Mouse (Mus musculus): ENCODE measurements around the gene Hmgn1. TPM values are rescaled to one million over a fixed set of nuclear protein-coding genes. Genes with fewer than 3 reads are reported as not detected.

Hmgn1 gene
- polyA plus RNA-seq (2015; fragmentation: Nextera tagmentation; extraction: Ambion mirVana), result 270 and 302 TPM in 2 replicates

DNA sequence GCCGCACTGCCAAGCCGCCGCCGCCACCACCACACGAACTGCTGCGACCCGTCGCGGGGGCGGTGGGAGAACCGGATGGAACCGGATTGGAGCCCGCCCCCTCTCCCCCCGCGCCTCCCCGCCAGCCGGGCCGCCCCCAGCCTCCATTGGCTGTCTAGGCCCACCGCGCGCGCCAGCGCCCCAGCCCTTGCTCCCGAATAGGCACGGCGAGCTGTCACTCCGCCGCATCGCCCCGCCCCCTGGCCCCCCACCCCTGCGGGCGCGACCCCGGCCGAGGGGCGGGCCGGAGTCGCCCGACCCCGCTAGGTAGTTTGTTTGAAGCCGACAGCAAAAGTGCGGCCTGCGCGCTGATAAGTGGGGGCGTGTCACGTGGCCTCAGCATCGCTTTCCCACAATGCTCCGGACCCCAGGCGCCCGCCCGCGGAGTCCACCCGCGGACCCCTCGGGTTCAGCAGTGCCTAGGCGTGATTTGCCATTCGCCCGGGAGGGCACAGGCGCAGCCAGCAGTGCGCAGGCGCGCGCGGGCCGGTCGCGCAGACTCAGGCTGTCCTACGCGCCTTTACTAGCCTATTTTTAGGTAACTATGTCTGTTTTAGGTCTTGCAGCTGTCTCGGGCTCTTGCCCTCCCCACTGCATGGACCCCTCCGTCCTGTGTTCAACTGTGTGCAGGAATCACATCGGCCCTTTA lies at the start of gene Hmgn1:
Hmgn1 (minus strand) TSS at position 73 of the 688 bp plus-strand sequence.

DNA sequence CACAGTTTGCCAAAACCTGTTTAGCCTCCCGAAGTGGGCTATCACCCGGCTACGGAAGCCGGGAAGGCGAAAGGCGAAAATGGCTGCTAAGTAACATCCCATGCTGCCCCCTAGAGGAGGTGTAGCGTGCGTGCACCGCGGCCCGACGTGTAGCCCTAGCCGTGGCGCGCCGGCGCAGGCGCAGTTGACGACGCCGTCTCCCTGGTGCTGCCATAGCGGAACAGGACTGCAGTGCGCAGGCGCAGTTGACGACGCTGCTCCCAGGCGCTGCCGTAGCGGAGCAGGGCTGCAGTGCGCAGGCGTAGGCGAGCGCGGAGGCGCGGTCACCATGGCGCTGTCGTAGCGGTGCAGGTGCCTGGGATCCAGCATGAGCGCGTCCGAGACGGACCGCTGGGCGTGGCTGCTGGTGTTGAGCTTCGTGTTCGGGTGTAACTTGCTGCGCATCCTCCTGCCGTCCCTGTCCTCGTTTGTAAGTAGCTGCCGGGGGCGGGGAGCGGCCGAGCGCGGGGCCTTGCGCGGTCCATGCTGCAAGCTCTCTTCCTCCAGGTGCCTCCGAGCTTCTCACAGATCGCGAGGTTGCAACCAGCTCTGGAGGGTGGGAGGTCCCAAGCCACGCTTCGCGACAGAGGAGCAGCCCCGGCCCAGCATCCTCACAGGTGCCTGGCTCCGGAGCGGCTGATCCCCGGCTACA lies 17.7 kb upstream of the Hmgn1 start, which contains the start of gene Wrb:
Wrb (plus strand) TSS at position 298 of the 691 bp plus-strand sequence.

DNA sequence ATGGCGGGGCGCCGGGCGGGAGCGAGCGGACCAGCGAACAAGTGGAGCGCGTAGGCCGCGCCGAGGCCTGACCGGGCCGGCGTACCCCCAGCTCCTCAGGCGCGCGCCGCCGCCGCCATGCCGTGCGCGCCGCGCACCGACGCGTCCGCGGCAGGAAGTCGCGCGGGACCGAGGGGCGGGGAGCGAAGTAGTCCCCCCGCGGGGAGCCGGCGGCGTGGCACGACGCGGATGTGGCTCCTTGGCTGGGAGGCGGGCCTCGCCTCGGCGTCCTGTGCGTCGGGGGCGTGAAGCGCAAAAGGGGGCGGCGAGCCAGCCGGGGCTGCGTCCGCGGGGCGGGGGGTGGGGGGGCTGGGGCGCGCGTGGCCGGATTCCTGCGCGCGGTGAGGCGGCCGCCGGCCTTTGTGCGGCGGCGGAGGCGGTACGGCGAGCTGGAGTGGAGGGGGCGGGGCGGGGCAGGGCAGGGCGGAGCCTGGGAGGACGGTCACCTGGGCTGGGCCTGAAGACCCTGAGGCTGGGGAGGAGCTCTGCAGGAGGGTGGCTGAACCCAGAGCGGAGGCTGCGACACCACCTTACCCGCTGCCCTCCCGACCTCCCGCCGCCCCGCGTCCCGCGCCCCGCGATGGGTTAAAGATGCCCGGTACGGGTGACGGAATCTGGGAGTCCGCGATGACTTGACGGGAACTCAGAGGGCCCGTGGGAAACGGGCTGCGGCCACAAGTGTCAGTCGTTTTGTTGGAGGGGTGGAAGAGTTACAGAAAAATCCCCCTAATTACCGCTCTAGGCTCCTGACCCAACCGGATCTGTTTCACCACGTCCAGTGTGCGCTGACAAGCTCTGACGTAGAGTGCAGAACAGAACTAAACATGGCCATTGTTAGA lies 45.0 kb downstream of the Hmgn1 start, which contains the start of gene Brwd1:
Brwd1 (minus strand) TSS at position 226 of the 878 bp plus-strand sequence.

Other genes with a start within 250 kb of the Hmgn1 start
- 62.0 and 72.0 TPM in 2 replicates for gene Psmg1, start 136.8 kb downstream of the Hmgn1 start, polyA plus RNA-seq (2015; fragmentation: Nextera tagmentation; extraction: Ambion mirVana)
- gene Brwd1, start 45.2 kb downstream of the Hmgn1 start, polyA plus RNA-seq (2015; fragmentation: Nextera tagmentation; extraction: Ambion mirVana), result 31.3 and 39.8 TPM in 2 replicates
- 42.6 and 47.3 TPM in 2 replicates for gene Wrb, start 17.7 kb upstream of the Hmgn1 start, polyA plus RNA-seq (2015; fragmentation: Nextera tagmentation; extraction: Ambion mirVana)
- 2.0 and 2.7 TPM in 2 replicates for gene Lca5l, start 64.5 kb upstream of the Hmgn1 start, polyA plus RNA-seq (2015; fragmentation: Nextera tagmentation; extraction: Ambion mirVana)
- gene Sh3bgr, start 72.7 kb upstream of the Hmgn1 start, polyA plus RNA-seq (2015; fragmentation: Nextera tagmentation; extraction: Ambion mirVana), result 5.7 and 8.8 TPM in 2 replicates
- 0.22 TPM in 1 of 2 replicates, not detected in the other for gene B3galt5, start 108.1 kb upstream of the Hmgn1 start, polyA plus RNA-seq (2015; fragmentation: Nextera tagmentation; extraction: Ambion mirVana)